Mouse (Mus musculus) 3134 (cell line): ENCODE measurements around the gene Slc26a10.

Experiments used
- DNase-seq: peaks from one replicate; pipeline ENCODE4 v3.0.0-alpha.2; 2011; ENCODE audit warnings: low spot score; ENCODE audit not compliant: insufficient read length; ENCODE audit errors: extremely low read depth

Gene Slc26a10

GRCm38 (mm10) chr10:127185506-127185905 is 5.1 kb upstream of the Slc26a10 start:
- no peak for DNase-seq

- no peak for DNase-seq
These were observed 4.7 kb upstream of the Slc26a10 start for GRCm38 (mm10) chr10:127185101-127185500.

- DNase-seq = no peak
These were observed 3.3 kb upstream of the Slc26a10 start for GRCm38 (mm10) chr10:127183759-127184158.

GRCm38 (mm10) chr10:127182624-127183023 is 2.2 kb upstream of the Slc26a10 start:
- no peak for DNase-seq

DNA sequence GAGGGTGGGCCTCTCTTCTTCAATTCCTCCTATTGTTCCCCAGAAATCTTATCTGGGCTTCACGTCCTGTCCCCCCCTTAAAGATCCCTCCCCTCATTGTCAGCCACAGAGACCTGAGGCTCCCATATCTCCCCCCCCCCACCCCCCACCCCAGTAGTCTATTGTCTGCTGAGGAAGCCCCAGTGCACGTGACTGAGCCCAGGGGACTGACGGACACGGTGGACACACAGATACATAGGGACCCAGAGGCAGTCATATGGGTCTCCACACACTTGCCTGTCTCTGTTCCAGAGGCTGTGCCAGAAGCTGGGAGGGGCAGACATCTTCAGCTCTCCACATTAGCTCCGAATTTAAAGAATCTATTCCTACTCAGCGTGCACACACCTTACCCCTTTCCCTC is 1.1 kb upstream of the Slc26a10 start:
- no peak for DNase-seq

- DNase-seq = no peak
These were observed 226 bp upstream of the Slc26a10 start for GRCm38 (mm10) chr10:127180695-127181047.

GRCm38 (mm10) chr10:127178286-127179027 is 2.0 kb downstream of the Slc26a10 start:
- no peak for DNase-seq

- DNase-seq = no peak
These were observed 2.7 kb downstream of the Slc26a10 start for GRCm38 (mm10) chr10:127177719-127178118.

- DNase-seq = no peak
These were observed 3.2 kb downstream of the Slc26a10 start for GRCm38 (mm10) chr10:127177235-127177634.

- DNase-seq = no peak
These were observed 3.7 kb downstream of the Slc26a10 start for GRCm38 (mm10) chr10:127176756-127177155.

DNA sequence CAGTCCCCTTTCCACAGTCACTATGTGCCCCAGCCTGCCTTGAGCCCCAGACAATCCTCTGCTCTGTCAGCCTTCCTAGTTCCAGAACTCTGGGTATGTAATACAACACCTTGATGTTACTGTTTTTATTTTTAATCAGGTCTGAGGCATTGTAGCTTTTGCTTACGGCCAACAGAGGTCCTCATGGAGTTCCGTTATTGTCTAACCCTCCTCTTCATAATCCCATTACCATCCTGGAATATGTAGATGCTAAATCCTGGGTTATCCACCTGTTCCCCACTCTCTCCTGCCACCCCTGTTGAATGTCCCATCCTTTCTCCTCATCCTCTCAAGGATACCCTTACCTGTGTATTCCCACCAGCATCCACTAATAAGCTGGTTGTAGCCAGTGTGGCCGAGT is 4.2 kb downstream of the Slc26a10 start:
- DNase-seq = no peak

DNA sequence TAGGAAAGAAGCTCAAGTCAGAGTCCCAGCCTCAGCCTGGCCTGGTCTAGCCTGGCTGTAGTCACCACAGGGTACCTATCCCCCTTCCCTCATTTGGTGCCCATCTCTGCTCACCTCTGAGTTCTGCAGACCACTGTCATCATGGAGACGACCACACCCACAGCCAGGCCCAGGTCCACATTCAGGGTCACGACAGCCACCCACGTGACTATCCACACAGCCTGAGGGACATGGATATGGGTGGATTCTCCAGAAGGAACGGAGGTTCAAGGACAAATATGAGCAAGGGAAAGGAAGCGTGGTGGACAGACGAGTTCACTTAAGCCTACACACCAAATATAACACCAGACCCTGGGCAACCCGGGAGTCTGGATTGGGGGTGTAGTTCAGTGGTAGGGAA is 6.3 kb downstream of the Slc26a10 start:
- DNase-seq = no peak

DNA sequence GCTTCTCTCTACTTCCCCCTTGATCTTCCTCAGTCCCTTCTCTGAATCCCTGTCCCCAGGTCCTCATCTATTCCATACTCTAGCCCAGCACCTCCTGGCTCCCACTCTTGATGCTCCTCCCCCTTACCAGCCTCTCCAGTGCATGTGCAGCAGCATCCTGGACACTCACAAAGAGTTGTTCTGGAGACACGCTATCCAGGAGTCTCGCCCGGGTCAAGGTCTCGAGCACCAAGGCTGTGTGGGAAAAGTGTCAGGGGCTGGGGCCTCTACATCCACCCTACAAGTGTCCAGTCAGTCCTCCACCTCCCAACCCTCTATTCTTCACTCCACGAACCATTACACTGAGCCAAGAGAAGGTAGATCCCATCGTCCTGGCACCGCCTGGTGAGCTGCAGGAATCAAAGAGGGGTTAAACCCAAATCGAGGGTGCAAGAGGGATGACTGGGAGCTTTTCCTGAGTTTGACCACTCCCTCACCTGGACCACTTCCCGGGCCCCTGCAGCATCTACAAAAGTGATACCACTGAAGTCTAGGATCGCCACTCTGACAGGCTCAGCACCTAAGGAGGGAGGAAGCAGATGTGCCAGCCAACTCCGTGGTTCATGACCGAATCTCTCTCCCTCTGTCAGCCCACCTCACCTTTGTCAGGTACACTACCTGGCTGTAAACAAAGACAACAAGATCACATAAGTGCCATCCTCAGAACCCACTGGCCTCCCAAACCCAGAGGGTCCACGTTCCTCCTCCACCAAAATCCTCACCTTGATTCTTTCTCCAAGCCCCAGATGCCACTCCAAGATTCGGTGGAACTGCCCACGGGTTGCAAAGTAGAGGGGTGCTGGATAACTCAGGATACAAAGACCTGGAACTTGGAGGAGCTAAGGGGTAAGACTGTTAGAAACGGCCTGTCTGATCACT is 7.0 kb downstream of the Slc26a10 start:
- DNase-seq = no peak

- no peak for DNase-seq
These were observed 8.7 kb downstream of the Slc26a10 start for GRCm38 (mm10) chr10:127171631-127172200.

DNA sequence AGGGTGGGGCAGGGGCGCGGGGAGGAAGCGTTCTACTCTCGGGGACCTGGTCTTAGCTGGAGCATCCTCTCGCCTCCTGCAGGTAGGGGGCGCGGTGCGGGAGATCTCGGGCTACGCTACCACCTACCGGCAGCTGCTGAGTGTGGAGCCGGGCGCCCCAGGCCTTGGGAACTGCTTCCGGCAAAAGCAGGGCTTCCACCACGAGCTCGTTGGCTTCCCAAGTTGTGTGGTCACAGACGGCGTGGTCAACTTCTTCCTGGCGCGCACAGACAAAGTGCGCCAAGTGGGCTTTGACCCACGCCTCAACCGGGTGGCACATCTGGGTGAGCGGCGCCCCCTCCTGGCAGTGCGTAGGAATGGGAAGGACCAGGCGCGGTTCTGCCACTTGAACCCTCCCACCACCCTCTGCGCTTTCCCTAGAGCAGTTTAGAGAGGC is 9.6 kb downstream of the Slc26a10 start:
- peak; percentile 45 for DNase-seq

DNA sequence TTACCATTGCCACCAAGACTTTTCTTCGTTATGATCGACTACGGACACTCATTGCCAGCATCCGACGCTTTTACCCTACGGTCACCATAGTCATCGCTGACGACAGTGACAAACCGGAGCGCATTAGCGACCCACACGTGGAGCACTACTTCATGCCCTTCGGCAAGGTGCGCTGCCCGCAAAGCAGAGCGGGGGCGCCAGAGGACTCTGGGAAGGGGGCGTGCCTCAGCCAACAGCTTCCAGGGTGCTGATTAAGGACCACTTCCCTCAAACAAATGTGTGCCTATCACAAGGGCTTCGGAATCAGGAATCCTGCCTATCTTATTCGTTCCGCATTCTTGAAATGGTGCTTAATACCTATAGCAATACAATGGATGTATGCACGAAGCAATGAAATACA is 10.4 kb downstream of the Slc26a10 start:
- no peak for DNase-seq

GRCm38 (mm10) chr10:127167614-127168192 is 12.7 kb downstream of the Slc26a10 start:
- DNase-seq = no peak

DNA sequence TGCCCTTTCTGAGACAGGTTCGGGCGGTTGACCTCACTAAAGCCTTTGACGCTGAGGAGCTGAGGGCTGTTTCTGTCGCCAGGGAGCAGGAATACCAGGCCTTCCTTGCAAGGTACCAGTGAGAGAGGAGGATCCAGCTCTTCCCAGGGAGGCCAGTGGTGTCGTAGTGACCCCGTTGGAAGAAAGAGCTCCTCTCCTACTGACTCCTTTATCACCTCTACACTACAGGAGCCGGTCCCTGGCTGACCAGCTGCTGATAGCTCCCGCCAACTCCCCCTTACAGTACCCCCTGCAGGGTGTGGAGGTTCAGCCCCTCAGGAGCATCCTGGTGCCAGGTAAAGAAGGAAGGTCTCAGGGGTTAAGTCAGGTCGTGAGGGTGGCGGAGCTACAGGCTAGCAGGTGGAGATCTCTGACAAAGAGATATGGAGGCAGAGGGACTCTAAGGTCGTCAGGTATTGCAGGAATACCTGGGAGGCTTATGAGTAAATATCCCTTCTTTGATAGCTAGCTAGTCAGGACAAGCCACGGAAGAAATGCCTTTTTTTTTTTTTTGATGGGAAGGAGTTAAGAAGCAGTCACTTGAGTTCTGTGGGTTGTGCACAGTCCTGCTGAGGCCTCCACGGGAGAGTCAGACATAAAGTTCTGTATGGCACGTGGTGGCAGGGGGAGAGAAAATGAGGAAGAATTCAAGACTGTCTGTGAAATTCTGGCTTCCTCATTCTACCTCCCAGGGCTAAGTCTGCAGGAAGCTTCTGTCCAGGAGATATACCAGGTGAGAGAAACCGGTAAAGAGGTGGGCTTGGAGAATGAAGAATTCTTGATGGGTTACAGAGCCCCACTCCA is 13.5 kb downstream of the Slc26a10 start:
- no peak for DNase-seq

- no peak for DNase-seq
These were observed 14.1 kb downstream of the Slc26a10 start for GRCm38 (mm10) chr10:127166404-127166715.

DNA sequence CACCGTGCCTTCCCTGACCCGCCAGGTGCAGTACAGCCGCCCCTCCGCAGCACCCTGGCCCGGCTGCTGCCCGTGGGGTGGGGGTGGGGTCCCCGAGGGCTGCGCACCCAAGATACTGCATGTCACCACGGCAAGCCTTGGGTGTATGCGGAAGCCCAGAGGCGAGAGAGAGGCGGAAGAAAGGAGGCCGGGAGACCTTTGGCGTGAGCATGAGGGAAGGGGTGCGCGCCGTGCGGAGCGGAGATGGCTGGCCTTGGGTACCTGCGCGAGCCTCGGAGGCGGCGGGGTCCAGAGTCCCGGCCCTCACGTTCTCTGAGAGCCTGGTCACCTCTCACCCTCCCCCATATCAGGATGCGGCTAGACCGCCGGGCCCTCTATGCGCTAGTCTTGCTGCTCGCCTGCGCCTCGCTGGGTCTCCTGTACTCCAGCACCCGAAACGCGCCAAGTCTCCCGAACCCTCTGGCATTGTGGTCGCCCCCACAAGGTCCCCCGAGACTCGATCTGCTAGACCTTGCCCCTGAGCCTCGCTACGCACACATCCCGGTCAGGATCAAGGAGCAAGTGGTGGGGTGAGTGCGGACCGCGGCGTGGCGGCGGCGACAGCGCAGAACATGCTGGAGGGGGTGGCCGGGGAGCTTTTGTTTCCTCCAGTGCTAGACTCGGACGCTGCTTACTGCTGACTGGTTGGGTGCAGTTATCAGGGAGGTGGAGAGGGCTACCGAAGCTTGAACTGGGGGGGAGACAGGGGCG is 14.6 kb downstream of the Slc26a10 start:
- DNase-seq = peak; percentile 77
